Mouse (Mus musculus) adrenal gland, adult 18-20 months (tissue): Measurements from ENCODE around the gene Cux2. TPM values are rescaled to one million over a fixed set of nuclear protein-coding genes. Genes with fewer than 3 reads are reported as not detected.

Experiments used
- DNase-seq, 2 experiments: peaks; one replicate each; pipeline ENCODE4 v3.0.0; 2021 to 2022; ENCODE audit warnings: low spot score in 2 of 2
- total RNA-seq, 2 experiments: library from RNA; stranded (reverse); gene quantifications; 1 replicate in 1 of 2; 2 replicates in 1 of 2; pipeline ENCODE4 v1.2.3; 2021

Gene Cux2
- total RNA-seq, 2 experiments from 2014 or later = 11.4 to 15.0 TPM

DNA sequence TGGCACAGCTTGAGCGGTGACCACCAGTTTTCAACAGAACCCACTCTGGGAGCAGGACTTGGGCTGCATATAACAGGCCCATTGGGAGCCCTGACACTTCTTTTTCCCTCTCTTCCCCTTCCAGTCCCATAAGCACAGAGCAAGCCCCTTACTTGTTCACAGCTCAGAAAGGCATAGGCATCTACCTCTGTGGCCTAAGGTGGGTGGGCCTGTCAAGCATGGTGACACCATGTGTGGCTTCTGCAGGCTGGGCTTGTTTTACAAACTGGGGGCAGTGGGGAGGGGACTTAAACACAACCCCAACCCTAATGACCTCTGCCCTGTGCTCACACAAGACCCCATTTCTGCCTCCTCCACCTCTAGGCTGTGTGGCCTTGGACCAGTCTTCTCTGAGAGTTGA, 226.2 kb downstream of the Cux2 start:
- no peak for DNase-seq

DNA sequence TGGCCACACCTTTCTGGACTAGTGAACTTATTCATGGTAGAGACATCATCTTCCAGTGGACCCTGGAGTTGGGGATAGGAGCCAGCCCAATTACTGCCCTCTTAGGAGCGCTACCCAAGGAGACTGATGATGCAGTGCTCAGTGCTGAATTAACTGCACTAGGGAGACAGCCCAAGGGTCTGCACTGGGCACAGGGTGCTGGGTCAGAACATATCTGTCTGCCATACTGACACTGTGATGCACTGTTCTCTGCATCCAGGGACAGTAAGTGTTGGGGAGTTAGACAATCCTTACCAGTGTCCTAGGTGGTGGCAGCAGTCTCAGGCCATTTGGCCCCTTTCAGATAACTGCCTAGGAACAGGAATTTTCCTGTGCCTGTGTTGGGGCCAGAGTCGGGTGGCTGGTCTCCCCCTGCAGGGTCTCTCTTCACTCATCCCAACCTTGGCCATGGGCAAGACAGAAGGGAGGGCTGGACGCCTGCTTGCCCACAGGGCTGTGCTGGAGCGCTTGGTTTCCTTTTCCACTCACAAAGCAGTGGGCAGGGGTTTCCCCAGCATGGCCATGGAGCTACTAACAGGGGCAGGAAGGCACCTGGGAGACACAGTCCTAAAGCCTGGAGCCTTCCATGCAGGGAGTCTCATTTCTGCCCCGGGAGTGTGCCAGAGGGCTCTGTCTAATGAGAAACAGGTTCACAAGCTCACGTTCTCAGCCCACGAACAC, 227.0 kb downstream of the Cux2 start:
- no peak for DNase-seq

DNA sequence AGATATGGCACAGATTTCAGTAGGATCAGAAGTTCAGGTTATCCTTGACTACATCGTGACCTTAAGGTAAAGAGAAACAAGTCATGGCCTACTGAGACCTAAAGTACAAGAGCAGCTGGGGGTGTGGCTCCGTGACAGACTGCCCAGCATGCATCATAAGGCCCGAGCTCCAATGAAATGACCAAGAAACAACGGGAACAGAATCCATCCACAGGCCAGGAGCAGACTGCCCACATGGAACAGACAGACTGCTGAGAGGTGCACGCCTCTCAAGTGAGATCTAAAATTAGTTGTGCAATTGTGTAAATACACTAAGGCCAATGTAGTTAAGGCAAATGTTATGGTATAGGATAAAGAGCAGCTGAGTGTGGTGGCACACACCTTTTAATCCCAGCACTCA, 228.3 kb downstream of the Cux2 start:
- DNase-seq = no peak

DNA sequence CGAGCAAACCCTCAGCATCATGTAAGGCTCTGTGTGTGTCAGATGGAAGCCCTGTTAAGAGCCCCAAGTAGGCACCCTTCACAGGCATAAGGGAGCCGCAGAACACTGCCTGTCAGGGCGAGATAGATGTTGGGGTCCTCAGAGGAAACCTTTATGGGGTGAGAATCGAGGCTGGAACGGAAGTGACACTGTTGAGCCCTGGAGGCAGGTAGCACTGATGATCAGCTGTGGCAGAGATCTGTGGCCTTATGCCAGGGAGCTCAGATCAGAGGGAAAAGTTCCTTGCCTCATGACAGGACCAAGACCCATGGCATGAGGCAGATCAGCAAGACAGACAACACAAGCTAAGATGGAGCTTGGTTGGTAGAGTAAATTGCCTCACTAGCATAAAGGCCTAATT, 228.8 kb downstream of the Cux2 start:
- no peak for DNase-seq

DNA sequence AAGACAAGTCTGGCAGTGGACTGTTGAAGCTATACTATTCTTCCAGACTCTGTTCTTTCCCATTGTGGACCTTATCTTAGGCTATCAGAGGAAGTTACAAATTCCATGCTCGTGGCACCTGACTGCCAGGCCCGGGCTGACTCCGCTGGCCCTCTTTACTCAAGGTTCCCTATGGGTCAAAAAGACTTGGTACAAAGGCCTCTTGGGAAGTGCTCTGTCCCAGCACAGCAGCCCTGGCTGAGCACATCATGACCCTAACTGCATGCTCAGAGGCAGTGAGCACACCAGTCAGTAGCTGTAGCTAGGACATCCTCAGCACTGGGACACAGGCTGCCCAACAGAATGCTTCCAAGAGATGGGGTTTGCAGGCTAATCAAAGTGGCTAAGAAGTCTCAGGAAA, 229.2 kb downstream of the Cux2 start:
- DNase-seq = no peak

DNA sequence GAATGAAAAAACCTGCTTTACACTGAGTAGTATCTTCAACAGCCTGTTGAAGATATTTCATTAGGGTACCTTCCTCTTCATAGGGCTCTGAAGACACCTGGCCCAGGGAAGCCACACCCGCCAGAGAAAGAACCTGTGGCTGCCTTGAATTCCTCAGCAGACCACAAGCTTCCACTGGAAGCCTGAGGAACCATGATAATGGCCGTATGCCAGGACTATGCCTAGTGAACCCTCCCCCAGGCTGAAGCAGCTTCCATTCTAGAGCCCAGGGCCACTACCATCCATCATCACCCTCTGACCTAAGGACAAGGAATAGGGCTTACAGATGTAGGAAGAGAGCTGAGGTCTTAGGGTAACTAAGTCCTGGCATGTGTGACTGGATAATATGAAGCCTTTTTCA, 229.7 kb downstream of the Cux2 start:
- DNase-seq = peak in 1 of 2 experiments; percentile 22

DNA sequence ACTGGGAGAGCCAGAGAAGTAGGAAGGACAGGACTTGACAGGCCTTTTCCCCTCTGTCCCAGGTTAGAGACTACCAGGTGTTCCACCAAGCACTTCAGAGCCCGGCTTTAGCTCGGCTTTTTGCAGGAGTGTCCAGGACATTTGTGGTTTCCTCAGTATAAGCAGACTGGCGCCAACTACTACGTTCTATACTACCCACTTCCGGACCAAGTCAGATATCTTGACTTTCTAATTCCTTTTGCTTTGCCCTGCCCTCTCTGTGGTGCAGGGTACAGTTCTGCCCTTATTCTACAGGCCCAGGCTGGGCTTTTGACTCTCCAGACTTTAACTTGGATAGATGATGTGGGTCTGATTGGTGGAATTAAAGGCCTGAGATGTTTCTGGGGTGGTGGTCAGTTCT, 230.3 kb downstream of the Cux2 start:
- no peak for DNase-seq

DNA sequence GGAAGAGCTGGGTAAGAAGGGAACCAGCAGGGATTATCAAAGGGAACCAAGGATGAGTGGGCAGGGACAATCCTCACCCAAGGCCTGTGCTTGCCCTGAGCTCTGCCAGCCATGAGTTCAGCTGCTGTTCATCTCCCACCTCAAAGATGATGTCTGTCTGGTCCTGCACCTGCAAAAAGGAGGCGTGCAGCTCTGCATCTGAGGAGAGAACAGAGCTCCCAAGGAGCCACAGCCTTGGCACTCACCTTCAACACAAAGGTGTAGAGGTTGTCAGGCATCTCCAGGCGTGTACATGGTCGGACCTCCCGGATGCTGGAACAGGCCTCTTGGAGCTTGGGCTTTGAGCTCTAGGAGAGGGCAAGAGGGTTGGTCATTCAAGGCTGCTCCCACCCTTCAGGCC, 231.0 kb downstream of the Cux2 start:
- DNase-seq = no peak

DNA sequence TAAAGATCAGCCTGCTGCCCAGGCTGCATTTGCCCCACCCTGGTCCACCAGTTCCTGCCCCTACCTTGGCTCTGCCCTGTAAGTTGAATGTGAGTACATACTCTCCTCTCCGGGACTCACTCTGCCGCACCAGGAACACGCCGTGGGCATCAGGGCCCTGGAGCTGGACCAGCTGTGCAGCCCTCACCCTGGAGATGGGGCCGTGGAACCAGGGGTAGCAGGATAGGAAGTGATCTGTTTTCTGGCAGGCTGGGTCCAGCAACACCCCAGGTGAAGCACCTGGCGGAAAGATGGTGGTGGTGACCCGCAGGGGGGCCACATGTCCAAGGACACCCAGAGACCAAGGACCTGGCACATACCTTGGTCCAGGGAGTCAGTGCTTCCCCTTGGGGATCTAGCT, 231.5 kb downstream of the Cux2 start:
- peak in 1 of 2 experiments; percentile 19 for DNase-seq

DNA sequence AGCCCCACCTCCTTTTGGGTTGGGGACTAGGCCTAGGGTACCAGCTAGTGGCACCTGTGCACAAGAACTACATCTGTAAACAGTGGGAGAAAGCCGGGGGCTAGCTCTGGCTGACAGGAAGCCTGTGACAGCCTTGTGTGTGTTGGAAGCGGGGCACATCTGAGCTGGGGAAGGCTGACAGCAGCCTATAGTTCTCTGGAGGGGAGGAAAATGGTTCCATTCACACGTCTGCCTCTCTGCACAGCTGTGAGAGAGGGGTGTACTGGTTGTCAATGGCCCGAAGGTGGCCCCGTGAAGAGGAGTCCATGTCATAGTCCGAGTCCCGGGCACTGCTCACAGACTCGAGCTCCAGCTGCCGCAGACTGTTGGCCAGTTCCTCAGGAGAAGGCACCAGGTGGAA, 232.4 kb downstream of the Cux2 start:
- peak in 1 of 2 experiments; percentile 18 for DNase-seq

DNA sequence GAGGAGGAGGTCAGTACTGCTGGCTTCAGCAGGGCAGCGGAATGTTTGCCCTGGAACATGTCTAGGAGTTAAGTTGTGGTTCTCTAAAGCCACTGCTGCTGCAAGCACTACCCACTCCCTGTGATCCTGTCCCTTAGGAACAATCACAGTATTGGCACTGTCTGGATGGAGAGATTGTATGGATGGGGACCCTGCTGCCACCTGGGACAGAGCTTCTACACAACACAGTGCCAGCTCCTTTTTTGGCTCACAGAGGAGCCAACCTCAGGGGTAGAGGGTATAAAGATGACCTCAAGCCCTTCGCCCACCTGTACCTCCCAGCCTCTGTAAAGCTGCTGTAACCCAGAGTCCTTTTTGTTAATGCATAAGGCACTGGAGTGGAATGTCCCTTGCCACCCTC, 233.3 kb downstream of the Cux2 start:
- DNase-seq = no peak

DNA sequence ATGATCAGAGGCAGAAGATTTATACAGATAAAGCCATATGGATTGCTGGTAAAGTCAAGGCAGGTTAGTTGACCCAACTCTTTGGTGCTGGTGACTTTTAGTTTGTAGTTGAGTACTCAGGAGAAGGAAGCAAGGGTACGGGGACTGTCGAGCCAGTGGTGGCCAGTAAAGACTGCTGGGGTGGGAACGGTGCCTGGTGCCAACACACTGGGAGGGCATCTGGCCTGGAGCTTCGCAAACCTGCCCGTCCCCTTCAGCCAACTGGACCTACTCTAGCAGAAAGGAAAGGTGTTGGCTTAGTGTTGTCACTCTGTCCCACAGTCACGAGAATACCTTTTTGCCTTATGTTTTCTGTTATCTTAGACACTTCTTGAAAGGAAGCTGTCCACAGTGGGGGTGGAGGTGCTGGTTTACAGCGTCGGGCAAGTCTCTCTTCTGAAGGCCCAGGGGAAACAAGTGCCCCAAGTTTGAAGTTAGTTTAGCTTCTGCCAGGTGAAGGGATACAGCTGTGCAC, 234.0 kb downstream of the Cux2 start:
- no peak for DNase-seq

DNA sequence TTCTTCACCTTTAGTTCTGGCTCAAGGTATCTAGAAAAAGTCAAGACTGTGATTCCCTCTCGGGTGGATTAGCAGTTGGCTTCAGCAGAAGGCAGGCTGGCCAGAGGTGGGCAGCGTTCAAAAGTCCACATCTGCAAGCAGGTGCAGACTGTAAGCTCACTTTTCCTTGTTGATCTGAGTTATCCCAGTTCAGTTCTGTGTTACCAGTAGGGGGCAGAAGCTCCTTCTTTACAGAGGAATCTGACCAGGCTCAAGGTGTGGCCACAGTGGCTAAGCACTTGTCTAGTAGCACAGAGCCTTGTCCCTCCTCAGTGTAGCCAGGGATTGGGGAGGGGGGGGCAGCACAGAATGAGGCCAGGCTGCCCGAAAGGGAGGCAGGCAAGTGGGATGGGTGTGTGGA, 234.8 kb downstream of the Cux2 start:
- peak; percentile 31 to 57 for DNase-seq

DNA sequence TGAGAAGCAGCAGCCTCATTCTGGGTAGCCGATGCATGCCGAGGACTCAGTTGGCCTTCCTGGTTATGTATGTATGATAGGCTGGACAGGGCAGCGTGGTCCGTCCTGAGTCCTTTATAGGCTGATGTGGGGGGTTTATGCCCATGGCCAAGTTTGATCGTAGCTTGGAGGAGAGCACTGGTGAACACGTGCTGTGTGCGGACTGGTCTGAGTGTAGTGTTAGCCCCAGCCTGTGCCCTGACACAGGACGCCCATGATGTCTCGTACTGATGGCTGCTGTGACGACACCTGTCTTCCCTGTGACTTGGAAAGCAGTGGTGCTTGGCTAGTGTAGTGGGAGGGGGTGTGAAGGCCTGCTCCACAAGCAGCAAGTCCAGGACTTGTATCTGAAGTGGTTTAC, 236.2 kb downstream of the Cux2 start:
- no peak for DNase-seq

DNA sequence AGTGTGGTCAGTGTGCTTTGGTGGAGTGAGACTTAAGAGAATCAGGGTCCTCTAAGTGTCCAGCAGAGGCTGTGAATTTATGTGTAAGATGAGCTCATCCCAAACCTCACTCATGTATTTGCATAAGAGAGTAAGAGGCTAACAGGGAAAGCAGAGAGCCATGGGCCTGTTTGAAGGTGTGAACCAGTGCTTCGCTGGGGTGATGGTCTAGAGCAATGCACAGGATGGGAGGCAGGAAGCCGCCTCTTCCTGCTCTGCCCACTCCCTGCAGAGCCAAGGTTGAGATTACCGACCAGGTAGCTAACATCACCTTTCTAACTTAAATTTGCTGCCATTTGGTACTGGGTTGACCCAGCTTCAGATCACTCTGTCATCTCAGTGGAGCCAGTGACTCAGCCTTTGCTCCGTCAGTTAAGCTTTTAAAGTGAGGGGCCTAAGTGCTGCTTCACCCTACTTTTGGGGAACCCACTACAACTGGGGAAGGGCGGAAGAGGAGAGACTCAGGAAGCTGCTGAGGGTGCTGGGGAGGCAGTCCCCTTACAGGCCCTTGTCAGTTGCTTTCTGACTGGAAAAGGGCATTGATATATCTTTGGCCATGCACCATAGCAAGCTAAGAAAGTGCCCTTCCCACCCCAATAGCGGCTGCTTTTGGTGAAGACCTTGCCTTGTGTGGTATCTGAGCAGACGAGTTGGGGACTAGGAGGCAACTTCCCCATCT, 237.2 kb downstream of the Cux2 start:
- DNase-seq = no peak

DNA sequence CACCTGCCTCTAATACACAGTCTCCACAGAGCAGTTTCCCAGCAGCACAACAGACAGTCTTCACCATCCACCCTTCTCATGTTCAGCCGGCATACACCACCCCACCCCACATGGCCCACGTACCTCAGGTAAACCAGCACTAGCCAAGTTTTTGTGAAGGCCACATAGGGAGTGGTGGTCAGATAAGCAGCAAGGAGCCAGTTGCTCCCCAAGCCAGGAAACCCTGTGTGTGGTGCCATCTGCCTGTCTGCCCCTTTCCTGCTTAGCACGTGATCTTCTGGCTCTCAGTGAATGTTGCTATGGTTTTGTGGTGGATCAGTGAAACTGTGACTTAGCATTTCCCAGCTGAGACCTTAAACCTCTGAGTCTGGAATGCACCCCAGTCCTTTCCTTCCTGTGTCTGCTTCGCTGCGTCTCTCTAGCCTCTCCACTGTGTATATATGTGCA, 238.4 kb downstream of the Cux2 start:
- DNase-seq = no peak

DNA sequence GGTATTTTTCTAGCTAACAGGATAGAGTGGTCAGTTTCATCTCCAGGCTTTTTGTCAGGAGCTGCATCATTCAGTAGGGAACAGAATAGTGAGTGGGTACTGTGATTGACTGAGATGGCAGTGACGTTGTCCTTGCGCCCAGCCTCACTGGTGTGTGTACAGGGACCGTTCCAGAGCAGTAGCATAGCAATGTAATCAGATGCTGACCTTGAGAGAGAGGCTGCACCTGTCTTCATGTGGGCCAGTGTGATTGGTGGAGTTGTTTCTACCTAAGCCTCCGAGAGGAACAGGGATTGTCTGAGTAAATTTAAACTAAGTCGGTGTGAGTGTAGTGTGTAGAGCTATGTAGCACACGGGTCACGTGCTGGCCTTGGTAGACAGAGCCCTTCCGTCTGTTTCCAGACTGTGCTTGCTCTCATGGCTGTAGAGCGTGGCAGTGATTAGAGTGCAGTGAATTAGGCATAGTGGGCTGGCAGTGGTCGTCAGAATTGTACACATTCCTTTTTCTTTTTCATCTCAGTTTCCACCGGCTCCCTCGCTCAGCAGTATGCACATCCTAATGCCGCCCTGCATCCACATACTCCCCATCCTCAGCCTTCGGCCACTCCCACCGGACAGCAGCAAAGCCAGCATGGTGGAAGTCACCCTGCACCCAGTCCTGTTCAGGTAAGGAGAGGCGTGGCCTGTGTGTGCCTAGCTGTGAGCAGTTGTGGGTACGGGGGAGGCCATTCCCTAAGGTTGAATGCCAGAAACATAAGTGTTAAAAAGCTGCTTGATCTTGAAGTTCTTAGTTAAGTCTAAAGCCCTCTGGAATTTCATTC, 239.4 kb downstream of the Cux2 start:
- DNase-seq = no peak

DNA sequence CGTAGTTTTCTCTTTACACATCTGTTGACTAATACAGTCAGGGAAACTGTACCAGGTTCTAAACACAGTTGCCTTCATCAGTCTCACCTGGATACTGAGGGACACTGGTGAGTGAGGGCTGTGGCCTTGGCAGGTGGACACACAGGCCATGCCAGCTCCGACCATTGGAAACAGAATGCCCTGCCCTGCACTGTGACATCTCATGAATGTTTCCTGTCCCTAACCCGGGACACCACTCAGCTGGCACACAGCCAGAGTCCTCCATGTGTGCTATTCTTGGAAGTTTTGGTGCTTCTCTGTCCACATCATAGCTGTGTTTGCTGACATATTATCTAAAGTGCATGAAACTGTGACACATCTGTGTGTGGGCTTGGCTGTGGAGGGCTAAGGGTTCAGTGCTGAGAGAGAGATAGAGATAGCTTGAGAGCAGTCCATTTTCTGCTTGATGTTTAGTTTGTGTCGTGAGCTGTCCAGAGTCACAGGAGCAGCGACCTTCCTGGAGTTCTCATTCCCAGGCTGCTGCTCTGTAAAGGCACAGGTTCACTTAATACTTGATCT, 240.2 kb downstream of the Cux2 start:
- no peak for DNase-seq

DNA sequence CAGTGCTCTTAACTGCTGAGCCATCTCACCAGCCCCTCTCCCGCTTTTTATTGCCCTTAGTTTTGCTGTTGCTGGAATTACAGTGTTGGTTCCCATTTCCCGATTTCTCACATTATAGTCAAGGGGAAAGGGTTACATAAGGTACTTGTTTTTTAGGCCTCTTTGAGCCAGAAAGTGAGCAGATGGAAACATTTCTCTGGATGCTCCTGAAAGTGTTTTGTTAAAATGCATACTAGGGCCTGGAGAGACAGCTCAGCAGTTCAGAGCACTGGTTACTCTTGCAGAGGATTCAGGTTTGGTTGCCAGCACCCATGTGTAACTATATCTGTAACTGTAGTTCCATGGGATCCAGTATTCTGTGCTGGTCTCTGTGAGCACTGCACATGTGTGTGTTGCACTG, 241.7 kb downstream of the Cux2 start:
- DNase-seq = no peak

DNA sequence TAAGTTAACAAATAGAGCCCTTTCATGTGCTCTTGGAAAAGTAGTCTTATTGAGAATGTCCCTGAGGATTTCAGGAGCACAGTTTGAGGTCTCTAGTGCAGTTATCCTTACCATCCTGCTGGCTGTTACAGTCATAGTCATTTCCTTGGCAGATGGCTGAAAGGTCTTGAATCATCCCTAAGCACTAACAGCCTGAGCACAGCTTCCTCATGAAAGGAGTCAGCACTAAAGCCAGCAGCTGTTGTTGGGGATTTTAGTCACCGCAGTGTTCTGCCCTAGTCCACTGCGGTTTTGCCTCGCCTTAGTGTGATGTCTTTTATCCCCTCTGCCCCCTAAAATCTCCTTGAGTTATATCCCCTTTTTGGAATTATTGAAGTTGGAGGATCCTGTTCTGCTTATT, 242.7 kb downstream of the Cux2 start:
- no peak for DNase-seq
